Comparison of ENCODE assay signal across 23 mouse cellular contexts in genomic region chr1:43066573-43066972, GRCm38 (mm10).
"Had no signal": no experiment of that assay in that cellular context is flagged by ENCODE, and none has a peak within 500 bp of the region (broad histone marks: within the 10 kb centered on the region; RNA-seq: fewer than 3 reads in every experiment).

No protein-coding gene starts in this region.

- H3K4me3 ChIP-seq: left cerebral cortex, adult 2 months; limb, embryonic 10.5 days; limb, embryonic 12.5 days; limb, embryonic 13.5 days; limb, embryonic 15.5 days; liver, embryonic 12.5 days; liver, embryonic 13.5 days; liver, embryonic 15.5 days; lung, embryonic 15.5 days; megakaryocyte, embryonic 14.5 days; midbrain, embryonic 10.5 days; midbrain, embryonic 12.5 days; midbrain, embryonic 13.5 days; midbrain, embryonic 15.5 days; myocyte; neural tube, embryonic 12.5 days; neural tube, embryonic 13.5 days had no signal

- H3K4me1 ChIP-seq: limb, embryonic 10.5 days; limb, embryonic 12.5 days; limb, embryonic 13.5 days; limb, embryonic 15.5 days; liver, embryonic 12.5 days; liver, embryonic 15.5 days; lung, embryonic 15.5 days; midbrain, embryonic 10.5 days; midbrain, embryonic 13.5 days; neural tube, embryonic 12.5 days; neural tube, embryonic 13.5 days had no signal

- H3K9me3 ChIP-seq: limb, embryonic 10.5 days; limb, embryonic 12.5 days; limb, embryonic 13.5 days; limb, embryonic 15.5 days; liver, embryonic 12.5 days; liver, embryonic 13.5 days; liver, embryonic 15.5 days; lung, embryonic 15.5 days; megakaryocyte, embryonic 14.5 days; midbrain, embryonic 10.5 days; midbrain, embryonic 12.5 days; midbrain, embryonic 13.5 days; midbrain, embryonic 15.5 days; neural tube, embryonic 12.5 days; neural tube, embryonic 13.5 days had no signal

- H3K9ac ChIP-seq: limb, embryonic 12.5 days; limb, embryonic 13.5 days; limb, embryonic 15.5 days; liver, embryonic 12.5 days; liver, embryonic 13.5 days; liver, embryonic 14.5 days; liver, embryonic 15.5 days; liver, postnatal 0 days; lung, embryonic 14.5 days; lung, embryonic 15.5 days; midbrain, embryonic 12.5 days; midbrain, embryonic 13.5 days; midbrain, embryonic 15.5 days; neural tube, embryonic 12.5 days; neural tube, embryonic 13.5 days had no signal

- H3K27ac ChIP-seq: left cerebral cortex, adult 2 months; limb, embryonic 10.5 days; limb, embryonic 12.5 days; limb, embryonic 13.5 days; limb, embryonic 15.5 days; liver, embryonic 12.5 days; liver, embryonic 13.5 days; liver, embryonic 14.5 days; liver, embryonic 15.5 days; lung, embryonic 15.5 days; macrophage; midbrain, embryonic 10.5 days; midbrain, embryonic 12.5 days; midbrain, embryonic 13.5 days; midbrain, embryonic 15.5 days; neural tube, embryonic 12.5 days; neural tube, embryonic 13.5 days had no signal

- ATAC-seq: liver, postnatal 0 days had no signal

- H3K27me3 ChIP-seq: limb, embryonic 12.5 days; limb, embryonic 13.5 days; limb, embryonic 15.5 days; liver, embryonic 12.5 days; liver, embryonic 13.5 days; liver, embryonic 15.5 days; lung, embryonic 15.5 days; megakaryocyte, embryonic 14.5 days; midbrain, embryonic 12.5 days; midbrain, embryonic 13.5 days; midbrain, embryonic 15.5 days; neural tube, embryonic 12.5 days; neural tube, embryonic 13.5 days had no signal

- H3K4me2 ChIP-seq: limb, embryonic 12.5 days; limb, embryonic 13.5 days; limb, embryonic 15.5 days; liver, embryonic 11.5 days; liver, embryonic 12.5 days; liver, embryonic 13.5 days; liver, embryonic 15.5 days; lung, embryonic 14.5 days; lung, embryonic 15.5 days; midbrain, embryonic 11.5 days; midbrain, embryonic 12.5 days; midbrain, embryonic 13.5 days; midbrain, embryonic 15.5 days; neural tube, embryonic 12.5 days; neural tube, embryonic 13.5 days had no signal
